ENCODE assay signal across 8 mouse cellular contexts in the genomic region with DNA sequence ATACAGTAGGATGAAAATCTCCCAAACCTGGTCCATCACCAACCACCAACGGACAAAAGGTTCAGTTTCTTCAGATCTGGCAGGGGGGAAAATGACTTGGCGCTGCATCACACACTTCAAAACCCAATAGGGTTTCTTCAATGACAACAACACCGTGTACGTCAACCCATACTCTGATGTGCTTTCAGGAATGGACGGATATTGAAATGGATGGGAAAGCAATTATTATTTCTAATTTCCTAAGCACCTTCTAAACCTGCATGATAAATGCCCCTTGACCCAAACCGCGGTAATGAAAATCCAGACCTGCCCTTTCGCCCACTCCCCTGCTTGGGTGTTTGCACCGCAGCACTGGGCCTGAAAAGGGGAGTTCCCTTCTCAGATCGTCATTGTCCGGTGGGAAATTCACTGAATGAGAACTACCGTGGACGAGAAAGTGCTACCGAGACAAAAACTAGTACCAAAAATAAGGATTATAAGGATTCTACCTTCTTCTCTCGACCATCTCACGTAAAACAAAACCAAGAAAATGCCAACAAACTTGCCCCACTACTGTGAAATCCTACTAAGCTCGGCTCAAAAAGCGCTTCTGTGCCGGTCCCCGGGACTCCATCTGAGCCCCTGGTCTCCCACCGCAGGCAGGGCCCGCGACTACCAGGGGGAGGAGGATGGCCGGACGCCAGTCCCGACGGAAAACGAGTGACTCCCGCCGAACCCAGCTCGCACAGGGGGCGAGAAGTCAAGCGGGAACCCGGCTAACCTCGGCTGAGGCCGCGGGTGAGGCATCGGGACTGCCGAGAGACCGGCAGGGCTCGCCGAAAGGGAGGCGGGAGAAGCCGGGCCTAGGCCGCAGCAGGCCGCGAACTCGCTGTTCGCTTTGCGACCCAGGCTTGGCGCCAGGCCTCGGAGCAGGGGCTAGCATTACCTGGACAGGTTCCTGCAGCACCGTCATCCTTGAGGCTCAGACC. TPM values are rescaled to one million over a fixed set of nuclear protein-coding genes. Genes with fewer than 3 reads are reported as not detected.
DNase-seq lines count a peak whose midpoint lies in the region; ATAC-seq lines count a peak whose summit lies in the region.

No protein-coding gene starts in this region.

- ATAC-seq in lung, embryonic 15.5 days (ENCODE audit: borderline replicate concordance, extremely low read depth, low FRiP score, low TSS enrichment), result peak; percentile 81
- ATAC-seq in neural tube, embryonic 15.5 days (ENCODE audit: low FRiP score), result peak; percentile 60

- H3K36me3 ChIP-seq in lung, embryonic 15.5 days, result no peaks in the 10 kb centered on the region
- H3K36me3 ChIP-seq in neural tube, embryonic 15.5 days, result 0 out of 2 replicates have a peak, but pooled peaks cover 4% of the 10 kb centered on the region

- H3K9me3 ChIP-seq in lung, embryonic 15.5 days, result no peaks in the 10 kb centered on the region
- no peaks in the 10 kb centered on the region for H3K9me3 ChIP-seq in neural tube, embryonic 15.5 days (replicated peaks)

- H3K4me2 ChIP-seq in lung, embryonic 15.5 days, result peak overlapping the region; percentile 70
- H3K4me2 ChIP-seq in neural tube, embryonic 15.5 days, result peak overlapping the region; percentile 76

- H3K4me3 ChIP-seq in lung, embryonic 15.5 days, result peak overlapping the region; percentile 89
- peak overlapping the region; percentile 82 for H3K4me3 ChIP-seq in neural tube, embryonic 15.5 days (replicated peaks)

- peak overlapping the region; percentile 90 for H3K27ac ChIP-seq in lung, embryonic 15.5 days
- H3K27ac ChIP-seq in neural tube, embryonic 15.5 days (replicated peaks), result peak overlapping the region; percentile 88

- WGBS in lung, embryonic 15.5 days, result under 1% methylated on average over 53 of the region's 53 CpGs
- under 1% methylated on average over 53 of the region's 53 CpGs for WGBS in neural tube, embryonic 15.5 days

- H3K27me3 ChIP-seq in lung, embryonic 15.5 days, result no peaks in the 10 kb centered on the region
- no peaks in the 10 kb centered on the region for H3K27me3 ChIP-seq in neural tube, embryonic 15.5 days (replicated peaks)

- DNase-seq in layer of hippocampus, postnatal 10 days (ENCODE audit: low spot score in 2 of 2), result peak; percentile 25 to 86
- DNase-seq in layer of hippocampus, adult 18-20 months (ENCODE audit: low spot score in 2 of 2), result no peak
- DNase-seq in cerebellum, postnatal 10 days, result peak; percentile 87 to 90
- peak; percentile 78 to 90 for DNase-seq in gastrocnemius, postnatal 4 days (ENCODE audit: low spot score in 2 of 2)
- DNase-seq in kidney, adult 8-10 months, result peak; percentile 60 to 66
- DNase-seq in thymus, postnatal 4 days, result peak; percentile 38

- H3K4me1 ChIP-seq in lung, embryonic 15.5 days, result peaks cover 15% of the 10 kb centered on the region
- peaks cover 28% of the 10 kb centered on the region for H3K4me1 ChIP-seq in neural tube, embryonic 15.5 days

- peak overlapping the region; percentile 100 for H3K9ac ChIP-seq in lung, embryonic 15.5 days
- H3K9ac ChIP-seq in neural tube, embryonic 15.5 days (replicated peaks), result peak overlapping the region; percentile 100

RNA-seq across cellular contexts. Expression of a gene that starts 0.7 kb away (rescaled TPM):
- 10 to 100 TPM; 52.3 to 65.8 TPM for total RNA-seq in layer of hippocampus, postnatal 10 days (2021)
- total RNA-seq in layer of hippocampus, adult 18-20 months (2021), result 10 to 100 TPM; 53.2 to 57.7 TPM
- 10 to 100 TPM; 49.1 to 51.1 TPM for total RNA-seq in gastrocnemius, postnatal 4 days (2021)
- polyA plus RNA-seq in lung, embryonic 15.5 days (2015; fragmentation: Nextera tagmentation; extraction: Ambion mirVana), result 40.5 and 41.3 TPM in 2 replicates
- 34.8 and 39.1 TPM in 2 replicates for polyA plus RNA-seq in neural tube, embryonic 15.5 days (2015; fragmentation: Nextera tagmentation; extraction: Ambion mirVana)

RNA-seq across cellular contexts. Expression of a gene that starts 0.7 kb away (rescaled TPM):
- total RNA-seq in layer of hippocampus, postnatal 10 days (2021), result 1 to 10 TPM; 4.5 to 6.4 TPM
- 1 to 10 TPM; 2.3 to 3.0 TPM for total RNA-seq in layer of hippocampus, adult 18-20 months (2021)
- 100 to 1,000 TPM; 339 to 515 TPM for total RNA-seq in gastrocnemius, postnatal 4 days (2021)
- polyA plus RNA-seq in lung, embryonic 15.5 days (2015; fragmentation: Nextera tagmentation; extraction: Ambion mirVana), result 69.5 and 133 TPM in 2 replicates
- polyA plus RNA-seq in neural tube, embryonic 15.5 days (2015; fragmentation: Nextera tagmentation; extraction: Ambion mirVana), result 16.2 and 19.5 TPM in 2 replicates

RNA-seq across cellular contexts. Expression of a gene that starts 58.1 kb away (rescaled TPM):
- total RNA-seq in layer of hippocampus, postnatal 10 days (2021), result 1 to 10 TPM; 2.3 TPM
- total RNA-seq in layer of hippocampus, adult 18-20 months (2021), result 1 to 10 TPM; 1.1 to 1.2 TPM
- 10 to 100 TPM; 16.0 to 16.2 TPM for total RNA-seq in gastrocnemius, postnatal 4 days (2021)
- 4.4 TPM in 2 replicates for polyA plus RNA-seq in lung, embryonic 15.5 days (2015; fragmentation: Nextera tagmentation; extraction: Ambion mirVana)
- polyA plus RNA-seq in neural tube, embryonic 15.5 days (2015; fragmentation: Nextera tagmentation; extraction: Ambion mirVana), result 1.9 and 2.4 TPM in 2 replicates

Comparison
In these comparisons a context has a peak if more than half of its experiments do, and no peak if none do; other contexts are left out.
1. DNase-seq: peak in layer of hippocampus, postnatal 10 days (2 of 2), cerebellum, postnatal 10 days (2 of 2), gastrocnemius, postnatal 4 days (2 of 2), kidney, adult 8-10 months (2 of 2) and thymus, postnatal 4 days (single experiment); none in layer of hippocampus, adult 18-20 months (0 of 2).
2. RNA of a gene that starts 0.7 kb away (total RNA-seq): 339 to 515 TPM in gastrocnemius, postnatal 4 days; 4.5 to 6.4 TPM in layer of hippocampus, postnatal 10 days and 2.3 to 3.0 TPM in layer of hippocampus, adult 18-20 months; every median in the first group is over 10 times any median in the second.
3. RNA of a gene that starts 58.1 kb away (total RNA-seq): 16.0 to 16.2 TPM in gastrocnemius, postnatal 4 days; 2.3 TPM in layer of hippocampus, postnatal 10 days and 1.1 to 1.2 TPM in layer of hippocampus, adult 18-20 months; every median in the first group is over 4 times any median in the second.